Mouse (Mus musculus) heart, adult 18-20 months (tissue): ENCODE measurements around the gene Stat3. TPM values are rescaled to one million over a fixed set of nuclear protein-coding genes. Genes with fewer than 3 reads are reported as not detected.
A peak's percentile ranks its signal among the peaks of the same experiment; 100 is the strongest.

ENCODE experiments used
- DNase-seq, 2 experiments: peaks; one replicate each; pipeline ENCODE4 v3.0.0; 2021 to 2022; ENCODE audit warnings: mixed read lengths in 1 of 2
- total RNA-seq, 2 experiments: library from RNA; stranded (reverse); gene quantifications; 2 replicates each; pipeline ENCODE4 v1.2.3; 2021

The Stat3 gene
- total RNA-seq, 2 experiments from 2014 or later, result 71.8 to 83.2 TPM

GRCm38 (mm10) chr11:100924386-100924919, 14.9 kb downstream of the Stat3 start:
- DNase-seq, result peak in 1 of 2 experiments; percentile 34

GRCm38 (mm10) chr11:100920887-100921624, 18.3 kb downstream of the Stat3 start:
- DNase-seq, result no peak

GRCm38 (mm10) chr11:100918007-100918406, 21.3 kb downstream of the Stat3 start:
- no peak for DNase-seq

- no peak for DNase-seq
Observed at GRCm38 (mm10) chr11:100916432-100916971, 22.8 kb downstream of the Stat3 start.

- no peak for DNase-seq
Observed at GRCm38 (mm10) chr11:100915063-100915462, 24.3 kb downstream of the Stat3 start.

- no peak for DNase-seq
Observed at GRCm38 (mm10) chr11:100914415-100914814, 24.9 kb downstream of the Stat3 start.

- peak; percentile 44 to 63 for DNase-seq
Observed at GRCm38 (mm10) chr11:100912401-100913155, 26.8 kb downstream of the Stat3 start.

- DNase-seq, result no peak
Observed at GRCm38 (mm10) chr11:100908567-100908966, 30.8 kb downstream of the Stat3 start.

GRCm38 (mm10) chr11:100908112-100908511, 31.2 kb downstream of the Stat3 start:
- no peak for DNase-seq

- no peak for DNase-seq
Observed at GRCm38 (mm10) chr11:100906885-100907284, 32.5 kb downstream of the Stat3 start.

- DNase-seq, result no peak
Observed at GRCm38 (mm10) chr11:100905929-100906328, 33.4 kb downstream of the Stat3 start.

- DNase-seq, result no peak
Observed at GRCm38 (mm10) chr11:100904580-100905351, 34.6 kb downstream of the Stat3 start.

GRCm38 (mm10) chr11:100898441-100899199, 40.7 kb downstream of the Stat3 start:
- DNase-seq, result no peak

GRCm38 (mm10) chr11:100897294-100898231, 41.8 kb downstream of the Stat3 start:
- DNase-seq, result peak; percentile 38 to 44

GRCm38 (mm10) chr11:100896078-100896477, 43.3 kb downstream of the Stat3 start:
- no peak for DNase-seq

GRCm38 (mm10) chr11:100894146-100894918, 45.0 kb downstream of the Stat3 start:
- no peak for DNase-seq

- DNase-seq, result peak; percentile 91 to 94
Observed at GRCm38 (mm10) chr11:100893482-100893881, 45.9 kb downstream of the Stat3 start.

GRCm38 (mm10) chr11:100892435-100892834, 46.9 kb downstream of the Stat3 start:
- DNase-seq, result peak; percentile 55 to 68
